Mouse (Mus musculus) stomach, embryonic 14.5 days (tissue): ENCODE data around the gene Bend6. TPM values are rescaled to one million over a fixed set of nuclear protein-coding genes. Genes with fewer than 3 reads are reported as not detected.
A peak's percentile ranks its signal among the peaks of the same experiment; 100 is the strongest.

Experiments used
- ATAC-seq: fragments of 200-750 bp; cut with Nextera tagmentation; 2 replicates; pipeline ENCODE4 v1.8.0; 2017; ENCODE audit warnings: low read depth, moderate TSS enrichment; ENCODE audit not compliant: insufficient number of reproducible peaks, insufficient read depth, low FRiP score
- H3K27ac ChIP-seq: fragments of 300-500 bp; sonication (generic); 2 replicates; pipeline ENCODE4 v1.5.1; 2014; ENCODE audit warnings: mild to moderate bottlenecking, low read length, moderate library complexity, mixed read lengths
- H3K27me3 ChIP-seq: fragments of 300-500 bp; sonication (generic); 2 replicates; pipeline ENCODE4 v1.6.1; 2014; ENCODE audit warnings: low read length, control low read depth, mixed read lengths; ENCODE audit not compliant: control insufficient read depth, insufficient read depth
- H3K36me3 ChIP-seq: fragments of 300-500 bp; sonication (generic); 2 replicates; pipeline ENCODE4 v1.6.1; 2014; ENCODE audit warnings: mild to moderate bottlenecking, control low read depth, low read length, moderate library complexity, mixed read lengths; ENCODE audit not compliant: control insufficient read depth, insufficient read depth
- H3K4me1 ChIP-seq: fragments of 300-500 bp; sonication (generic); 2 replicates; pipeline ENCODE4 v1.6.1; 2014; ENCODE audit warnings: low read length, control low read depth, mixed read lengths; ENCODE audit not compliant: control insufficient read depth, insufficient read depth
- H3K4me2 ChIP-seq: fragments of 300-500 bp; sonication (generic); replicated peaks from 2 replicates; pipeline ENCODE4 v1.6.1; 2014; ENCODE audit warnings: low read depth, low read length, control low read depth
- H3K4me3 ChIP-seq: fragments of 300-500 bp; sonication (generic); 2 replicates; pipeline ENCODE4 v1.5.1; 2014; ENCODE audit warnings: low read depth, low read length, control low read depth
- H3K9ac ChIP-seq: fragments of 300-500 bp; sonication (generic); replicated peaks from 2 replicates; pipeline ENCODE4 v1.6.1; 2014; ENCODE audit warnings: low read depth, mild to moderate bottlenecking, control low read depth, low read length, moderate library complexity, mixed read lengths
- H3K9me3 ChIP-seq: fragments of 300-500 bp; sonication (generic); 2 replicates; pipeline ENCODE4 v1.6.1; 2016; ENCODE audit warnings: low read depth, low read length, control low read depth; ENCODE audit not compliant: control insufficient read depth
- WGBS: fragments of 180-500 bp; shearing (Covaris S2); extraction: QIAGEN DNeasy Blood & Tissue Kit; methylation state at CpG from one replicate; pipeline ENCODE4 v1.1.7; 2014; 5-methylcytosine and 5-hydroxymethylcytosine counted together
- polyA plus RNA-seq: library from polyadenylated mRNA; unstranded; fragments of >200 nt; fragmentation: Nextera tagmentation; extraction: Ambion mirVana; gene quantifications from 2 replicates; pipeline ENCODE4 v1.2.1, GENCODE M21; 2014

Gene Bend6
- polyA plus RNA-seq, 1 experiment from 2014 or later: 1.1 TPM

GRCm38 (mm10) chr1:33813868-33814794 is 93.5 kb downstream of the Bend6 start, which contains the start of gene Zfp451:
Gene Zfp451, minus strand, starts transcription at chr1:33814595.
- peak; percentile 95 for ATAC-seq
- Histone ChIP-seq H3K9ac (peak within 1 kb of the TSS; percentile 98), H3K27me3 (no peaks in the 10 kb centered on the region), H3K27ac (peak within 1 kb of the TSS; percentile 93), H3K4me1 (peaks cover 9% of the 10 kb centered on the region), H3K36me3 (peaks cover 24% of the 10 kb centered on the region), H3K4me3 (peak within 1 kb of the TSS; percentile 89), H3K9me3 (no peaks in the 10 kb centered on the region), H3K4me2 (peak within 1 kb of the TSS; percentile 80)
- under 1% methylated on average over 85 of the region's 85 CpGs for WGBS

- ATAC-seq: no peak
- H3K27ac ChIP-seq: peak overlapping the region; percentile 93
- peak overlapping the region; percentile 89 for H3K4me3 ChIP-seq
- peak overlapping the region; percentile 98 for H3K9ac ChIP-seq
- peaks cover 9% of the 10 kb centered on the region for H3K4me1 ChIP-seq
- peak overlapping the region; percentile 80 for H3K4me2 ChIP-seq
- H3K27me3 ChIP-seq: no peaks in the 10 kb centered on the region
- 7% methylated on average over 11 of the region's 11 CpGs for WGBS
- H3K36me3 ChIP-seq: peaks cover 24% of the 10 kb centered on the region
- H3K9me3 ChIP-seq: no peaks in the 10 kb centered on the region
Observed at GRCm38 (mm10) chr1:33813495-33813867, 94.1 kb downstream of the Bend6 start.

- Histone ChIP-seq H3K4me2 (no peak overlapping the region), H3K36me3 (peaks cover 57% of the 10 kb centered on the region), H3K4me1 (no peaks in the 10 kb centered on the region), H3K27me3 (no peaks in the 10 kb centered on the region), H3K9ac (no peak overlapping the region), H3K27ac (no peak overlapping the region), H3K4me3 (no peak overlapping the region), H3K9me3 (no peaks in the 10 kb centered on the region)
- ATAC-seq: no peak
- WGBS: 96% methylated on average over 2 of the region's 2 CpGs
Observed at GRCm38 (mm10) chr1:33803323-33803722, 104.3 kb downstream of the Bend6 start.

Other genes starting within 250 kb of the Bend6 start
- 36.8 and 40.7 TPM in 2 replicates for gene Prim2, start 238.0 kb downstream of the Bend6 start, polyA plus RNA-seq
- 30.3 and 32.3 TPM in 2 replicates for gene Rab23, start 187.9 kb downstream of the Bend6 start, polyA plus RNA-seq
- 61.7 and 63.2 TPM in 2 replicates for gene Bag2, start 150.0 kb downstream of the Bend6 start, polyA plus RNA-seq
- gene Zfp451, start 93.2 kb downstream of the Bend6 start, polyA plus RNA-seq: 34.6 and 37.8 TPM in 2 replicates
- 42.0 and 42.9 TPM in 2 replicates for gene Dst, start 409 bp upstream of the Bend6 start, polyA plus RNA-seq